Mouse (Mus musculus): ENCODE measurements at regions not wholly inside any gene's neighbourhood (a gene's known extent, or its start where the extent isn't known, plus 50 kb on each side); places are given as distances from the start of the nearest gene placed in this dataset.
A peak's percentile ranks its signal among the peaks of the same experiment; 100 is the strongest.

GRCm38 (mm10) chr3:21962921-21963732, 113.3 kb upstream of the Tbl1xr1 start:
- peak; percentile 61 for DNase-seq (ENCODE audit: low read depth)

GRCm38 (mm10) chr3:21963733-21964351, 112.6 kb upstream of the Tbl1xr1 start:
- no peak for DNase-seq (ENCODE audit: low read depth)

- DNase-seq (ENCODE audit: low read depth): no peak
Measured at GRCm38 (mm10) chr3:21964438-21964837, 112.0 kb upstream of the Tbl1xr1 start.

GRCm38 (mm10) chr3:21965556-21965955, 110.9 kb upstream of the Tbl1xr1 start:
- DNase-seq (ENCODE audit: low read depth): no peak

GRCm38 (mm10) chr3:21971731-21972130, 104.7 kb upstream of the Tbl1xr1 start:
- no peak for DNase-seq (ENCODE audit: low read depth)

- DNase-seq (ENCODE audit: low read depth): no peak
Measured at GRCm38 (mm10) chr3:21973153-21973552, 103.3 kb upstream of the Tbl1xr1 start.

GRCm38 (mm10) chr3:21973681-21974080, 102.8 kb upstream of the Tbl1xr1 start:
- no peak for DNase-seq (ENCODE audit: low read depth)

- DNase-seq (ENCODE audit: low read depth): no peak
Measured at GRCm38 (mm10) chr3:21974766-21975165, 101.7 kb upstream of the Tbl1xr1 start.

- no peak for DNase-seq (ENCODE audit: low read depth)
Measured at GRCm38 (mm10) chr3:21977775-21978174, 98.7 kb upstream of the Tbl1xr1 start.

GRCm38 (mm10) chr3:21982991-21983390, 93.5 kb upstream of the Tbl1xr1 start:
- DNase-seq (ENCODE audit: low read depth): no peak

- no peak for DNase-seq (ENCODE audit: low read depth)
Measured at GRCm38 (mm10) chr3:21983993-21984725, 92.3 kb upstream of the Tbl1xr1 start.

GRCm38 (mm10) chr3:21984807-21985206, 91.6 kb upstream of the Tbl1xr1 start:
- DNase-seq (ENCODE audit: low read depth): no peak

- DNase-seq (ENCODE audit: low read depth): peak; percentile 42
Measured at GRCm38 (mm10) chr3:21986164-21986892, 90.1 kb upstream of the Tbl1xr1 start.

GRCm38 (mm10) chr3:21986893-21987250, 89.6 kb upstream of the Tbl1xr1 start:
- no peak for DNase-seq (ENCODE audit: low read depth)

- DNase-seq (ENCODE audit: low read depth): peak; percentile 89
Measured at GRCm38 (mm10) chr3:21987455-21988009, 88.9 kb upstream of the Tbl1xr1 start.

- peak; percentile 81 for DNase-seq (ENCODE audit: low read depth)
Measured at GRCm38 (mm10) chr3:21988010-21988531, 88.4 kb upstream of the Tbl1xr1 start.

GRCm38 (mm10) chr3:21990526-21990925, 85.9 kb upstream of the Tbl1xr1 start:
- no peak for DNase-seq (ENCODE audit: low read depth)

- peak; percentile 77 for DNase-seq (ENCODE audit: low read depth)
Measured at GRCm38 (mm10) chr3:21991681-21992152, 84.7 kb upstream of the Tbl1xr1 start.

- DNase-seq (ENCODE audit: low read depth): peak; percentile 61
Measured at GRCm38 (mm10) chr3:21992203-21992602, 84.2 kb upstream of the Tbl1xr1 start.

GRCm38 (mm10) chr3:21993961-21994360, 82.5 kb upstream of the Tbl1xr1 start:
- no peak for DNase-seq (ENCODE audit: low read depth)

Measured in naive thymus-derived CD4-positive, alpha-beta T cell, adult 2 months (primary cell).